Mouse (Mus musculus) ES-Bruce4 (cell line): ENCODE measurements at regions not wholly inside any gene's neighbourhood (a gene's known extent, or its start where the extent isn't known, plus 50 kb on each side); places are given as distances from the start of the nearest gene placed in this dataset.

Experiments used
- CTCF ChIP-seq: IDR thresholded peaks from one replicate; pipeline ENCODE4 v1.8.1; 2011; ENCODE audit warnings: low read depth, low read length
- POLR2A ChIP-seq: IDR thresholded peaks from one replicate; pipeline ENCODE4 v1.8.1; 2011; ENCODE audit warnings: low read length; ENCODE audit not compliant: insufficient read depth

GRCm38 (mm10) chr16:29945376-29945890 lies 118.8 kb upstream of the Hes1 start:
- no peak for TF ChIP-seq CTCF
- TF ChIP-seq POLR2A: no peak
